Mouse (Mus musculus): ENCODE results near the gene Kif27.

- no peak for TF ChIP-seq CTCF (IDR thresholded peaks at IDR 0.05; ENCODE audit: extremely low read depth, insufficient read length, insufficient replicate concordance, low read depth, low read length)
- TF ChIP-seq POLR2A (IDR thresholded peaks at IDR 0.05; ENCODE audit: low read depth, low read length) = no peak; the same call in 1 of the 2 replicates
Observed at GRCm38 (mm10) chr13:58402744-58403110, 43.8 kb upstream of the Kif27 start.
